Mouse (Mus musculus) forebrain, postnatal 0 days (tissue): Measurements from ENCODE around the gene Dusp18. TPM values are rescaled to one million over a fixed set of nuclear protein-coding genes. Genes with fewer than 3 reads are reported as not detected.

Source experiments
- ATAC-seq: fragments of 200-750 bp; cut with Nextera tagmentation; 2 replicates; pipeline ENCODE4 v1.8.0; 2017; ENCODE audit warnings: mild to moderate bottlenecking, moderate library complexity
- DNase-seq: peaks from one replicate; pipeline ENCODE4 v3.0.0-alpha.2; 2015
- H3K27ac ChIP-seq: fragments of 300-500 bp; sonication (generic); 2 replicates; pipeline ENCODE4 v1.5.1; 2014; ENCODE audit warnings: low read depth, mild to moderate bottlenecking, antibody characterized with exemption, low read length, moderate library complexity, mixed read lengths
- H3K27me3 ChIP-seq: fragments of 300-500 bp; sonication (generic); 2 replicates; pipeline ENCODE4 v1.6.1; 2014; ENCODE audit warnings: mild to moderate bottlenecking, low read length, mixed read lengths; ENCODE audit not compliant: insufficient read depth
- H3K36me3 ChIP-seq: fragments of 300-500 bp; sonication (generic); 2 replicates; pipeline ENCODE4 v1.6.1; 2014; ENCODE audit warnings: mild to moderate bottlenecking, moderate library complexity; ENCODE audit not compliant: insufficient read depth
- H3K4me1 ChIP-seq: fragments of 300-500 bp; sonication (generic); 2 replicates; pipeline ENCODE4 v1.6.1; 2014; ENCODE audit warnings: antibody characterized with exemption; ENCODE audit not compliant: insufficient read depth
- H3K4me2 ChIP-seq: fragments of 300-500 bp; sonication (generic); 2 replicates; pipeline ENCODE4 v1.6.1; 2014; ENCODE audit warnings: low read depth, mild to moderate bottlenecking, moderate library complexity
- H3K4me3 ChIP-seq: fragments of 300-500 bp; sonication (generic); 2 replicates; pipeline ENCODE4 v1.5.1; 2014; ENCODE audit warnings: low read depth, low read length, mixed read lengths
- H3K9ac ChIP-seq: fragments of 300-500 bp; sonication (generic); 2 replicates; pipeline ENCODE4 v1.6.1; 2014; ENCODE audit warnings: mild to moderate bottlenecking
- H3K9me3 ChIP-seq: fragments of 300-500 bp; sonication (generic); 2 replicates; pipeline ENCODE4 v1.6.1; 2016; ENCODE audit warnings: low read length
- CTCF ChIP-seq: sonication (generic); IDR thresholded peaks from 2 replicates; pipeline ENCODE4 v1.5.1; 2016; ENCODE audit warnings: antibody characterized with exemption, control low read depth, low read depth
- WGBS: fragments of 180-500 bp; shearing (Covaris S2); extraction: QIAGEN DNeasy Blood & Tissue Kit; methylation state at CpG from one replicate; pipeline ENCODE4 v1.1.7; 2014; 5-methylcytosine and 5-hydroxymethylcytosine counted together
- polyA plus RNA-seq: library from polyadenylated mRNA; unstranded; fragments of >200 nt; fragmentation: Nextera tagmentation; extraction: Ambion mirVana; gene quantifications from 2 replicates; pipeline ENCODE4 v1.2.1, GENCODE M21; 2015
- total RNA-seq: library from RNA; depleted of rRNA; stranded (reverse); fragments of >200 nt; gene quantifications from 2 replicates; pipeline ENCODE4 v1.2.3, GENCODE M21; 2014; rRNA removed

Gene Dusp18
- total and polyA plus RNA-seq, 2 experiments from 2014 or later: 25.3 to 33.6 TPM

DNA sequence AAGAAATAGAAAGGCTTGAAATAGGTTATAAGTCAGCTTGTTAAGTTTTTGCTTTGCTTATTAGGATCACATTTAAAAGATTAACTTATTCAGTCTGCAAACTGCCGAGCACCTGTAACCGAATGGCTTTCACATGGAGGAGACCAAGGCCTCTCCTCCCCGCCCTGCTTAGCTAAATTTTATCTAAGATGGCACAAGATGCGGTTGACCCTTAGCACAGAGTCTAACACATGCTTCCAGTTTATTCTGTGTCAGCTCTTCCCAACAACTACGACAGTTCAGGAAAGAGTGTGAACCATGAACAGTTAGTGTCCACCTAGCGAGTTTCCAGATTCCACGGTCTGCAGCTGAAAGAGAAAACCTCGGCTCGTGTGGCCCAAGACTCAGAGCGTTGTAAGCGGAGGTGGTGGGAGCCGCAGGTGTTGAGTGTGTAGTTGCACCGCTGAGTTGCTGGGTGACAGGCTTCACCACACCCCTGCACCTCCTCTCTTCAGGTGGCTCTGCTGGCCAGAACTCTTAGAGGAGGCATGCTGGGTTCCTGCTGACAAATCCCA, 42.4 kb downstream of the Dusp18 start:
- ATAC-seq (no peak), DNase-seq (no peak)
- Histone ChIP-seq H3K4me1 (no peaks in the 10 kb centered on the region), H3K9me3 (no peaks in the 10 kb centered on the region), H3K4me2 (no peak overlapping the region), H3K27ac (no peak overlapping the region), H3K27me3 (no peaks in the 10 kb centered on the region), H3K36me3 (no peaks in the 10 kb centered on the region), H3K9ac (no peak overlapping the region), H3K4me3 (no peak overlapping the region)
- 88% methylated on average over 13 of the region's 13 CpGs for WGBS
- no peak for TF ChIP-seq CTCF

- Histone ChIP-seq H3K27ac (no peak overlapping the region), H3K9ac (no peak overlapping the region), H3K4me2 (no peak overlapping the region), H3K4me3 (no peak overlapping the region), H3K36me3 (no peaks in the 10 kb centered on the region), H3K9me3 (no peaks in the 10 kb centered on the region), H3K4me1 (no peaks in the 10 kb centered on the region), H3K27me3 (no peaks in the 10 kb centered on the region; the same call in 1 of the 2 replicates)
- no peak for TF ChIP-seq CTCF
- DNase-seq (no peak), ATAC-seq (no peak)
- 89% methylated on average over 7 of the region's 7 CpGs for WGBS
These were observed 46.3 kb downstream of the Dusp18 start for GRCm38 (mm10) chr11:3941371-3941770.

DNA sequence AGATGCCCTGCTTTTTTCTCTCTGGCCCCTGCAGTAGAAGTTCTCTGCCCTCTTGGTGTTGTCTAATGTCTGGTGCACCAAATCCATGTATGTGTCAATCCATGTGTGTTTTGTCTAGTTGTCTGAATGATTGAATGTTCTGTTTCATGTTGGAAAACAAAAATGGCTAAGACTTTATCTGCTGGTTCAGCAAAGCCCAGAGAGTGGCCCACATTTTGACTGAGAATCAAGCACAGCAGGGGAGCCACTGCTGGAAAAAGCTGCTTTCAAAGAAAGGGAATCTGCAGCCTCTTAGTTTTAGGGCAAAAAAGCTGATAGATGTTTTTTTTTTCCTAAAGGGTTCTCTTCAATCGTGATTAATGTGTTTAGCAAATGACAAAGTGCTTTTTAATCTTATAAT, 51.3 kb downstream of the Dusp18 start:
- ATAC-seq (no peak), DNase-seq (no peak)
- H3K9ac ChIP-seq: no peak overlapping the region
- H3K27me3 ChIP-seq: no peaks in the 10 kb centered on the region; the same call in 1 of the 2 replicates
- H3K9me3 ChIP-seq: no peaks in the 10 kb centered on the region
- no peak overlapping the region for H3K4me3 ChIP-seq
- no peak for TF ChIP-seq CTCF
- H3K4me1 ChIP-seq: no peaks in the 10 kb centered on the region
- no peak overlapping the region for H3K4me2 ChIP-seq
- no peaks in the 10 kb centered on the region for H3K36me3 ChIP-seq
- no peak overlapping the region for H3K27ac ChIP-seq
- 9% methylated on average over 1 of the region's 1 CpGs for WGBS

Other genes with a start within 250 kb of the Dusp18 start
- 53.9 and 61.6 TPM in 2 replicates for gene Morc2a, start 246.0 kb upstream of the Dusp18 start, total RNA-seq
- 12.6 and 21.1 TPM in 2 replicates for gene Morc2a, start 246.0 kb upstream of the Dusp18 start, polyA plus RNA-seq
- gene Osbp2, start 31.3 kb upstream of the Dusp18 start, total RNA-seq: 48.1 and 63.2 TPM in 2 replicates
- 21.3 and 30.8 TPM in 2 replicates for gene Osbp2, start 31.3 kb upstream of the Dusp18 start, polyA plus RNA-seq
- 0.19 and 0.31 TPM in 2 replicates for gene 4921536K21Rik, start 142 bp upstream of the Dusp18 start, total RNA-seq
- gene 4921536K21Rik, start 142 bp upstream of the Dusp18 start, polyA plus RNA-seq: 0.33 and 0.56 TPM in 2 replicates
- gene Slc35e4, start 19.4 kb downstream of the Dusp18 start, total RNA-seq: 39.1 and 43.7 TPM in 2 replicates
- gene Slc35e4, start 19.4 kb downstream of the Dusp18 start, polyA plus RNA-seq: 26.5 and 27.0 TPM in 2 replicates
- gene Tcn2, start 36.9 kb downstream of the Dusp18 start, total RNA-seq: 20.3 and 20.9 TPM in 2 replicates
- gene Tcn2, start 36.9 kb downstream of the Dusp18 start, polyA plus RNA-seq: 23.2 and 24.1 TPM in 2 replicates
- 49.2 and 50.0 TPM in 2 replicates for gene Pes1, start 68.7 kb downstream of the Dusp18 start, total RNA-seq
- 53.8 and 55.8 TPM in 2 replicates for gene Pes1, start 68.7 kb downstream of the Dusp18 start, polyA plus RNA-seq
- gene 4930556J24Rik, start 81.5 kb downstream of the Dusp18 start, total RNA-seq: not detected in 2 replicates
- not detected in 2 replicates for gene 4930556J24Rik, start 81.5 kb downstream of the Dusp18 start, polyA plus RNA-seq
- gene Gal3st1, start 88.4 kb downstream of the Dusp18 start, total RNA-seq: 6.5 and 9.9 TPM in 2 replicates
- 8.0 and 8.3 TPM in 2 replicates for gene Gal3st1, start 88.4 kb downstream of the Dusp18 start, polyA plus RNA-seq
- not detected in 2 replicates for gene Sec14l4, start 136.2 kb downstream of the Dusp18 start, total RNA-seq
- not detected in 2 replicates for gene Sec14l4, start 136.2 kb downstream of the Dusp18 start, polyA plus RNA-seq
- 3.6 and 4.7 TPM in 2 replicates for gene Sec14l3, start 169.6 kb downstream of the Dusp18 start, total RNA-seq
- 2.1 and 3.8 TPM in 2 replicates for gene Sec14l3, start 169.6 kb downstream of the Dusp18 start, polyA plus RNA-seq
- gene Mtfp1, start 200.2 kb downstream of the Dusp18 start, total RNA-seq: 10.1 and 11.8 TPM in 2 replicates
- 12.4 and 14.2 TPM in 2 replicates for gene Mtfp1, start 200.2 kb downstream of the Dusp18 start, polyA plus RNA-seq
- 4.4 and 5.8 TPM in 2 replicates for gene Sec14l2, start 228.2 kb downstream of the Dusp18 start, total RNA-seq
- 2.9 and 3.4 TPM in 2 replicates for gene Sec14l2, start 228.2 kb downstream of the Dusp18 start, polyA plus RNA-seq
- 73.9 and 90.1 TPM in 2 replicates for gene Rnf215, start 240.0 kb downstream of the Dusp18 start, total RNA-seq
- gene Rnf215, start 240.0 kb downstream of the Dusp18 start, polyA plus RNA-seq: 37.4 and 45.4 TPM in 2 replicates